Mouse (Mus musculus) thymus, adult 18-20 months (tissue): ENCODE data around the gene Epn3.

Experiments used
- DNase-seq, 2 experiments: peaks; one replicate each; pipeline ENCODE4 v3.0.0; 2022; ENCODE audit warnings: mixed read lengths in 2 of 2

The Epn3 gene

DNA sequence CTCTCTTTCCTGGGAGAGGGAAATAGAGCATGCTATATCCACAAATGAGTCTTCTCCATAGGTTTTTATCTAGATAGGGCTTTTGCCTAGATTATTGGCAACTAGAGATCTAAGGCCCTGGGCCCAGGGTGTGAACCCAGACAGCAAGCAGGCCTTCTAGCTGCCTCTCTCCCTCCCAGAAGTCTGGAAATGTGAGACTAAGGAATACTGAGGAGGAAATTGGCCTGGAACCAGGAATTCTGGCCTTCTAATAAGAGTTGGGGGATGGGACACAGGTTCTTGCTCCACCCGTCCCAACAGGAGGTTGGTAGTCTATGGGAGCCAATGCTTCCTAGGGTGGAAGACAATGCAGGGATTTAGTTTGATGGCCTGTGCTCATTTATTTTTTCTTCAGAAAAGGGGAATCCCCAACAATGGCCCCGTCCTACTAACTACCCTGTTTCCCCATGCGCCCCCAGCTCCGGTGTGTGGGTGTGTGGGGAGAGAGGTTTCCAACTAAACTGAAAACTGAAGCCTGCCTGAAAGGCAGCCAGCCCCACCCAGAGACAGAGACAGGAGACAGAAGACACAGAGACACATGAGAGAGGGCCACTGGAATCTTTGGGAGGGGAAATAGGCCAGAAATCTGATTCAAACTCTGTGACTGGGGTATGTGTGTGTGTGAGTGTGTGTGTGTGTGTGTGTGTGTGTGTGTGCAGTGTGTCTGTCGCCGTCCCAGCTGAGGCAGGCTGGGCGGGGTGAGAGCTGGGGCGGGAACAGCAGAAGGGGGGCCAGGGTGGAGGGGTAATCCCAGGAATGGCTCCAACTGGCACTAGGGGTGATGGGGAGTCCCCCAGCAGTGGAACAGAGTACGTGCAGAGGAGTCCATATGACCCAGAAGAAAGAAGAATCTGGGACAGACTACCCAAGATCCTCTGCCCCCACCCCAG lies 30.4 kb downstream of the Epn3 start:
- DNase-seq = no peak

DNA sequence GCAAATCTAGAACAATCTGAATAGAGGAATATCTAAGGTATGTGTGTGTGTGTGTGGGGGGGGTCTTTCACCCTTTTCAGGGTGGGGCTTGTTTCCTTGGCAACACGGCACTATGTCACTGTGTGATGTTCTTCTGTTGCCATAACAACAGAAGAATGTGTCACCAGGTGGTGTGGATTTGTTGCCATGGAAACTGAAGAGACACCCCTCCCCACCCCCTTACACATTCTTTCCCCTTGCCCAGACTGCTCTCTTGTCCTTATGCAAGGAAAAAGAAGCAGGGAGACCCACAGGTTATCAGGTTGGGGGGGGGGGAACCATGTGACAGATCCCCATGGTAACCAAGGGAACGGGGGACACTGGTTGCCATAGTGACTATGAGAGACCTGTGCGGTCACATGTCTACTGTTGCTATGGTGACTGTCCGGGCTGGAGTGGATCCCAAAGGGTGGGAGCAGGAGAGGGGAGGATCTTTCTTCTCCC lies 31.2 kb downstream of the Epn3 start:
- DNase-seq = no peak

DNA sequence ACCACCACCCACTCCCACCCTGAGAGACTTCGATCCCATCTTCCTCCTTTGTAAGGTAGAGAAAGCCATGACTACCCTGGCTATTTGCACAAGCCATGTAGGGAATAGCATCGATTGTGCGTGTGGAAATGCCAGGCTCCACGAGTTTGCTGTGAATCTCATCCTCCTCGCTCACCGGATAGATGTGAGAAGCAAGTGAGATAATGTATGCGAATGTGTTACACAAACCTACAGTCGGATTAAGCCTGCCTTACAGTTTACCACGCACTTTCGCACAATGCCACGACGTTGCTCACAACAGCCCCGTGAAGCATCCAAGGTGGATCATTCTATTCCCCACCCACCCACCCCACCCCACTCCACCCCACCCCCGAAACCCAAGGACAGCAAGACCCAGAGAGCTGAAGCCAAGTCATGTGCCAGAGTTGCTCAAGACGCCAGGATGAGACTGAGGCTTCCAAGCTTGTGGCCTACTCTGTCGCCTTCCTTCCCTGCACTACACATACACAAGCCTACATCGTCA lies 33.4 kb downstream of the Epn3 start:
- no peak for DNase-seq

DNA sequence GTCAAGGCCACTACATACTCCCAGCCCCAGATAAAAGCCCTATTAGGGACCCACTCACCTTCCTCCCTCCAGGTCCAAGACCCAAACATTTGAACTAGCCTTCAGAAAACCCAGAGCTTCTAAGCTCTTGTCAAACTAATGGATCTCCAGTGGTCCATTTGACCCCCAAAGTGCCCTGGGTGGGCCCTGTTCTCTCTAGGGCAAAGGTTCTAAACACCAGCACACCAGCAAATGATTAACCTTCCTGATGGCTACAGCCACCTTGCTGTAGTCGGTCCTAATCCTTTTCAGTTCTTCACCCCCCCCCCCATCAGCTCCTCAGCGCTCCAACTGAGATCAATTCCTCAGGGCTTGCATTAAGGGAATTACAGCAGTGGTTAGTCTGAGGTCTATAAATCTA lies 35.6 kb downstream of the Epn3 start:
- DNase-seq = no peak

DNA sequence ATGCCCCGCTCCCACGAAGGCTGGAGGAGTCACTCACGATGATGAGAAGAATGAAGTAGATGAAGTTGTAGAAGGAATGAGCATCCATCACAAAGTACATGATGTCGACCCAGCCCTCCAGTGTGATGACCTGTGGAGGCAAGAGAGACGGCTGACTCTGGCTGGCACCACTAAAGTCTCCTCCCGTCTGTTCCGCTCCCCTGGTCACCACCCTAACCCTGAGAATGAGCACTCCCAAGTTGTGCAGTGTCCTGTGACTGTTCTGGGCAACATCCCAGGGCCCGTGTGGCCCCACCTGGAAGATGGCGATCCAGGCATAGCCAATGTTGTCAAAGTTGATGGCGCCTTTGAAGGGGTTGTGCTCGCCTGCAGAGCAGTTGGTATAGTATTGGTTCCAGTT lies 37.9 kb downstream of the Epn3 start:
- no peak for DNase-seq

DNA sequence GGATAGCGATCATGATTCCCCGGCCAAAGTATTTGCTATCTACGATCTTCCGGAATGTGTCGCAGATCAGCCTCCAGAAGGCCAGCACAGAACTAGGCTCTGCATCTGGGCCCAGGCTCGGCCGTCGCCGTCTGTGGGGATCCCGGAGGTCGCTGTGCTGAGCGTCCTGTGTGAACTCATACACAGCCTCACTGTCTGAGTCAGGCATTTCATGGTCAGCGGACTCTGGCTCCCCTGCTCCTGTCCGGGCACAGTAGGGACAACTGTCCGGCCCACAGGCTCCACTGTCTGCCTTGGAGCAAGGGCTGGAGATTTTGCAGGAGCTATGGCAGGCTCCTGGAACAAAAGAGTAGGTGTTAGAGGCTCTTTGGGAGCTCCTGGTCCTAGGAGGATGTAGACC lies 42.8 kb downstream of the Epn3 start:
- DNase-seq = no peak

DNA sequence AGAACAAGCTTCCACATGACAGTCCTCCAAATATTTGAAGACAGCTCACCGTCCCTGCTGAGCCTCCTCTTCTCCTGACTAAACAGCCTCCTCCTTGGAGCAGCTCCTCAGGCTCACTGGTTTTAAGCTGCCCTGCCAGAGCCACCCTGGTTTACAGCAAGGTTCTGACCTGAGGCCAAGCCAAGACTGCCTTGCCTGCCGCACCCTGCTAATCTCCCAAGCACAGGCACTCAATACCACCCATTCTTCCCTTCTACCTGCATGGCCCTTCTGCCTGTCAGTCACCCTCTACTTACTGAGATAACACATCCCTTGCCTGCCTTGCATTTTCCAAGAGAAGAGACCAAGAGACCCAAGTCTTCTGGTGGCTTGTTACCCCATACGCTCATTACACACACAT lies 43.4 kb downstream of the Epn3 start:
- no peak for DNase-seq

DNA sequence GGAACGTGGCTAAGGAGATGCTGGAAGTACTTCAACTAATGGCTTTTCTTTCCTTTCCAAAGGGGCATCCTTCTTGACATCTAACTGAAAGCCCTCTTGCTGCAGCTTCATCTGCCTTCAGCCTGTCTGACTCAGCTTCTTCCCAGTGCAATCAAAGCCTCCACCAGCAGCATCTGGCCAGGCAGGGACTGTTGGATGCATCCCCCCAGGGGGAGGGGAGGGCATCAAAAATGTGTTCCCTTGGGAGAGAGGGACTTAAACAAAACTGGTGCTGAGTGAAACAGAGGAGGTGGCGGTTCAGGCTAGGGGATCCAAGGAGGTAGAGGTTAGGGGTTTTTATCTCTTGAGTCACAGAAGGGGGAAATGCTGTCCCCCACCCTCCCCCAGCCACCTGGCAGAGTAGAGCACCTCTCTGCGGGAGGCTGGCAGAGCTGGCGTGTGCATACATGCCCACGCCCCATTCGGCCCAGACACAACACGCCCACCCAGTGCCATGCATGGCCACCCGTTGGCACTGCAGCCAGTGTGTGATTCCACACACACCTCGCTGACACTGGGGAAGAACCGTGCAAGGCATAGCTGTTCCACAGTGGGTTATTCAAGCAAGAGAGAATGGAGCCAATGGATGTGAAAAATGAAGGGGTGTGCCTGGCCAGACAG lies 44.5 kb downstream of the Epn3 start:
- DNase-seq = no peak

DNA sequence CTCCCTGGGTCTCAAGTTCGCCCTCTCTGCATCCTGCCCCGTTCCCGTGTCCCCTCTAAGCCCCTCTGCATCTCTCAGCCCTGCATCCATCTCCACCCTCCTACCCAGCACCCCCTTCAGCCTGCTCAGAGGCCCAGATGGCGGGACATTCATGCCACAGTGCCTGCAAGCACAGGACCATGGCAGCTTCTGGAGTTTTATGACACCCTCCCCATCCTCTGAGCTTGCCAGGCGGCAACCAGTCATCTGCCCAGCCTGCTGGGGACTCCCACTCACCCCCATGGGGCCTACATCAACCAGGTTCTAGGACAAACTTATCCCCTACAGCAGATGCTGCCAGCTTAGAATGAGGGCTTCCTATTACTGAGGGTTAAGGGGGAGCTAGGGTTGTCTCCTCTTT lies 45.0 kb downstream of the Epn3 start:
- no peak for DNase-seq

DNA sequence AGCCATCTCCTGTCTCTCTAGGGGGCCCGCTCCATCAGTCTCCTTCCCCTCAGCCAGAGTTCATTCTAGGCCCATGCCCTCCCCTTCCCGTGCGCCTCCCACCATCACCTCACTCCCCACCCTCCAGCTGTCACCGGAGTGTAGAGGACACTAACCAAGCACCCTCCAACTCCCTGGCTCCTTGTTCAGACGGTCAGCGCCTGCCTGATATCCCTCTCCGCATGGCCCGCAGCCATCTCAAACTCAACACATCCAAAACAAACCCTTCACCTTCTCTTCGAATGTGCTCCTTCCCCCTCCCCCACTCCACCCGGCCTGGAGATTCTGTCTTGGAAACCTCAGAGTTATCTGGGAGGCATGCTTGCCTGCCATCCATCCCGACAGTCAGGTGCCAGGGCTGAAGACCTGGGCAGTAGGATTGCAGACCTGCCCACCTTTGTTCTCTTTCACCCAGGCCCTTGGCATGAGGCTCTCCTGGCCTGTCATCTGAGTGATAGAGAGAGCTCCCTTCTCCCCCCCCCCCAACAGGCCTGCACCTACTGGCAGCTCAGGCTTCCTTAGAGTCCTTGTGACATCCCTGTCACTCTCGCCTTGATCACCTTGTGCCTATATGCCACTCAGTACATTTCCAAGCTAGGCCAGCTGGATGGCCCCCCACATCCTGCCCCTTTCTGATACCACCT lies 48.5 kb downstream of the Epn3 start:
- DNase-seq = no peak

DNA sequence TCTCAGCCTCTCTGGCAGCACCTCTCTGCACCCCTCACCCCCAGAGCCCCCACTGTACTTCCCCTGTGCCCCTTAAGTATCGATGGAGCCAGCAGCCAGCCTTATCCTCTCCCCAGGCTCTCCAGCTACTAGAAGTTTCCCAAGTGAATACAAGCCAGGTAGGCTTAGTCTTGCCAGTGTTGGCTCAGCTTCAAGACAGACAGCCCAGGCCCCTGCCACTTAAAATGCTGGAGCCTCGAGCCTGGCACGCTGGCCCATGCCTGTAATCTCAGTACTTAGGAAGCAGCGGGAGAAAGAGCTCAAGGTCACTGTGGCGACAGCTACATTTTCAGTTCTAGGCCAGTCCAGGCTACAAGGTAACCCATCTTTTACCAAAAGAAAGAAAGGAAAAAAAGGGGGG lies 49.9 kb downstream of the Epn3 start:
- no peak for DNase-seq

DNA sequence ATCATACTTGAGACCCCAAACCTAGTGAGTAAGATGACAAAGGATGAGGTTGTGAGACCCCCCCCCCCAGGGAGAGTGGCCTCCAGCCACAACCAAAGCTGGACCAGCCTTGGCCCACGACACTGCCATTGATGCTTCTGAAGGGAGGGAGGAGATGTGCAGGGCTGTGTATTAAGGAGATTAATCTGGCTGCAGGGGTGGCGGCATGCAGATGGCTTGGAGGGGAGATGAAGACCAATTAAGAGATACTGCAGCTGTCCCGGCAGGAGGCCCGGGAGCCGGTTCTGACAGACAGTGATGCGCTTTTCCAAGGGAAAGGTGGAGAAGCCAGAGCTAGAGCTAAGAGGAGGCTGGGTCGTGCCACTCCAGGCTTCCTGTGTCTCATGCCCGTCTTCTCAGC lies 50.5 kb downstream of the Epn3 start:
- no peak for DNase-seq

DNA sequence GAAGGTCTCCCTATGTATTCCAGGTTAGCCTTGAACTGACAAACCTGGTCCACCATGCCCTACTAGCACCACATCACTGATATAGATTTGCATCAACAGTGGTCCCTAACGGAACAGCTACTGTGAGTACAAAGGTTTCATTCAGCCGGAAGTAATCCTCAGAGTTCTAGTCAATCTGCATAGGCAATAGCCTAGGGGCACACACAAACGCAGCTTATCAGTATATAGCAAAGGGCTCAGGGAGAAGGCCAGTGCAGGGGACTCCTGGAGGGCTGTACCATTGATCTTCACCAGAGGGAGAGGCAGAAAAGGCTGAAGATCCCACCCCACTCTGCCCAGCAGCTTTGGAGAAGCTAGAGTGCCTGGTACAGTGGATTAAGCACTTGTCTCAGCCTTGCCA lies 52.8 kb downstream of the Epn3 start:
- DNase-seq = no peak

DNA sequence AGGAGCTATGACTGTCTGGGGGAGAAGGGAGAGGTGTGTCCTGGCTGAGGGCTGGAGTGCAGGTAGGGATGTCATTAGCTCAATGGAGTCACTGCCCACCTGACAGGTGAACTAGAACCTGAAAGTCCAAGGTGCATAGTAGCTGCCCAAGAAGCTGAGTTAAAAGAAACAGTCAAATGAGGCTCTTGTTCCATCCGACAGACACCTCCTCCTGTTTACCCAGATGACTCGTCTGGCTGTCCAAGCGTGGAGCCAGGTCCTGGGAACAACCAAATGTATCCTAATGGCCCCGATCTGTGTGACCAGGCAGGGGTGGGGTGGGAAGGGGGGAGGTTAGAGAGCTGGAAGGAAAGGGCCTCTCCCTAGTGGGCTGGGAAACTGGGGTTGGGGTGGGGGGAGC lies 54.5 kb downstream of the Epn3 start:
- no peak for DNase-seq

DNA sequence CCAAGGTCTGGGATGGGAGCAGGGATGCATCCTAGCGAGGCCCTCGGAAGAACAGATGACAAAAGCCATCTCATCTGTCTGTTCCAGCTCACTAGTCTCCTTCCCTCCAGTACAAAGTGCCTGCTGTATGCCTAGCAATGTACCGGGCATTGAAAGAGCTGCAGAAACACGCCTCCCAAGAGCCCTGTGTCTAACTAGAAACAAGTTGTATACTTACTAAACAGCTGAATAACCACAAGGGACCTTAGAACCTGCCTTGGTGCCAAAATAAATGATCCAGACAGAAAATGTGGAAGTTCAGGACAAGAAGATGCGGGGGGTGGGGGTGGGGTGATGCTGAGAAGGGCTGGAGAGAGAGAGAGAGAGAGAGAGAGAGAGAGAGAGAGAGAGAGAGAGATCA lies 54.9 kb downstream of the Epn3 start:
- no peak for DNase-seq

DNA sequence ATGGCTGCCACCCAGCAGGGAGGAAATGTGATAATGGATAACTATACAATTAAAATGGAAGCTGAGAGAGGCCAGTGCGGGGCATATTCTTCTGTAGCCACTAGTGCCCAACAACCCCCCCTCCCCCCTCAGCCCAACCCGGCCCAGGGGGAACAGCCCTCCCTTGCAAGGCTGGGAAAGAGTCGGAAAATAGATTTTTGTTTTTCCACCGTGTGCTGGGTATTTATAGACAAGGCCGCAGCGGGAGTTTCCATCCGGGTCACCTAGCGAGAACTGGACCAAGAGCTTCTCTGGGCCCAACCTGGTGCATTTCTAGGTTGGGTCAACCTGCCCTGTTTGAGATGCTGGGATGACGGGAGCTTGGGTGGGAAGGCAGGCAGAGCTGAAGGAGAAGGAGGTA lies 58.0 kb downstream of the Epn3 start:
- DNase-seq = no peak

DNA sequence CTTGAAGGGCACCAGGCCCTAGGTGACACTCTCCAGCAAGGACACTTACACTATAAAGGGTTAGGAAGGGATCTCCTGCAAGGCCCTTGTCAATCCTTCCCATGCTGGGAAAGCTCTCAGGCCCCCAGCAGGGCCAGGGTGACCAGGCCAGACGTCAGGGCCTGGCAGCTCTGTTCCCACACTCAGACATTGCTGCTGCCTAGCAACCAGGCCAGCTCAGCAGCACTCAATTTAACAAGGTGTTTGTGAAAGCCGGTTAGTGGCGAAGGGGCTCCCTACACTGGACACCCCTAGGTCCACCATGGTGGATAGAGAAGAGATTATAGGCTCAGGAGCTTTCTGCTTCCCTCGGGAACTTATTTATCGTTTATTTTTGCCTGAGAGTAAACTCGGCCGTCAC lies 58.7 kb downstream of the Epn3 start:
- DNase-seq = no peak

DNA sequence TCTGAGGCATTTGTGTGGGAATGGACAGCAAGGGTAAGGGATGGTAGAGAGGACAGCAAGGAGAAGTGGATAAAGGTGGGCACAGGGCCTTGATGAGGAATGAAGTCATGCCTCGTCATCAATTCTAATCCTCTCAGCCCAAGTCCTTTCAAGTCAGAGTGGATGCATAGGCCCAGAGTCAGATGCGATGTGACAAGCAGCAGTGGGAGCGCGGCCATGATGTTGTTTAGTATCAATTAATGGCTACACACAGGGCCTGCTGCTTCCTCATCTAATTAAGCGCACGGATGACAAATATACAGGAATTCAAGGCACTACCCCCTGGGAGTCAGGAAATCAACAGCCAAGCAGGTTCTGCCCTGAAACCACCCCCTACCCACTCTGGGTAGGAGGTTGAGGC lies 59.4 kb downstream of the Epn3 start:
- DNase-seq = no peak
